Mouse (Mus musculus) midbrain, embryonic 15.5 days (tissue): ENCODE results near the gene Arl15. TPM values are rescaled to one million over a fixed set of nuclear protein-coding genes. Genes with fewer than 3 reads are reported as not detected.
"Not testable (repeated sequence)": the region's sequence is repeated elsewhere in the genome, so short reads cannot be mapped to it uniquely, and the experiment has no call there.

Experiments used
- ATAC-seq: fragments of 200-750 bp; cut with Nextera tagmentation; replicated peaks from 2 replicates; pipeline ENCODE4 v1.8.0; 2017; ENCODE audit warnings: moderate TSS enrichment
- H3K27ac ChIP-seq: fragments of 300-500 bp; sonication (generic); 2 replicates; pipeline ENCODE4 v1.5.1; 2015; ENCODE audit warnings: mild to moderate bottlenecking, inconsistent platforms
- H3K27me3 ChIP-seq: fragments of 300-500 bp; sonication (generic); replicated peaks from 2 replicates; pipeline ENCODE4 v1.6.1; 2015; ENCODE audit warnings: inconsistent platforms
- H3K36me3 ChIP-seq: fragments of 300-500 bp; sonication (generic); replicated peaks from 2 replicates; pipeline ENCODE4 v1.6.1; 2015; ENCODE audit warnings: inconsistent platforms
- H3K4me1 ChIP-seq: fragments of 300-500 bp; sonication (generic); 2 replicates; pipeline ENCODE4 v1.6.1; 2015; ENCODE audit warnings: inconsistent platforms
- H3K4me2 ChIP-seq: fragments of 300-500 bp; sonication (generic); 2 replicates; pipeline ENCODE4 v1.6.1; 2015; ENCODE audit warnings: inconsistent platforms, mild to moderate bottlenecking, moderate library complexity
- H3K4me3 ChIP-seq: fragments of 300-500 bp; sonication (generic); 2 replicates; pipeline ENCODE4 v1.5.1; 2015; ENCODE audit warnings: mild to moderate bottlenecking, inconsistent platforms
- H3K9ac ChIP-seq: fragments of 300-500 bp; sonication (generic); 2 replicates; pipeline ENCODE4 v1.6.1; 2015; ENCODE audit warnings: mild to moderate bottlenecking, inconsistent platforms
- H3K9me3 ChIP-seq: fragments of 300-500 bp; sonication (generic); 2 replicates; pipeline ENCODE4 v1.6.1; 2016; ENCODE audit warnings: inconsistent platforms
- WGBS: fragments of 180-500 bp; shearing (Covaris S2); methylation state at CpG from one replicate; pipeline ENCODE4 v1.1.7; 2015; ENCODE audit warnings: mixed read lengths; 5-methylcytosine and 5-hydroxymethylcytosine counted together
- polyA plus RNA-seq: library from polyadenylated mRNA; unstranded; fragments of >200 nt; fragmentation: Nextera tagmentation; extraction: Ambion mirVana; gene quantifications from 2 replicates; pipeline ENCODE4 v1.2.1, GENCODE M21; 2015

The Arl15 gene
- polyA plus RNA-seq, 1 experiment from 2014 or later, result 18.5 TPM

GRCm38 (mm10) chr13:113775244-113776140 lies 18.8 kb upstream of the Arl15 start:
- H3K4me1 ChIP-seq, result peaks cover 3% of the 10 kb centered on the region; the same call in 1 of the 2 replicates
- H3K27ac ChIP-seq, result no peak overlapping the region
- no peak overlapping the region for H3K4me2 ChIP-seq
- no peaks in the 10 kb centered on the region for H3K9me3 ChIP-seq
- 82% methylated on average over 10 of the region's 10 CpGs for WGBS
- no peak overlapping the region for H3K9ac ChIP-seq
- no peaks in the 10 kb centered on the region for H3K27me3 ChIP-seq
- no peaks in the 10 kb centered on the region for H3K36me3 ChIP-seq
- ATAC-seq, result no peak
- H3K4me3 ChIP-seq, result no peak overlapping the region

GRCm38 (mm10) chr13:113785803-113786202 lies 8.5 kb upstream of the Arl15 start:
- ATAC-seq, result no peak
- H3K27ac ChIP-seq, result no peak overlapping the region
- no peak overlapping the region for H3K4me3 ChIP-seq
- WGBS, result 72% methylated on average over 5 of the region's 5 CpGs
- no peaks in the 10 kb centered on the region for H3K36me3 ChIP-seq
- no peaks in the 10 kb centered on the region for H3K4me1 ChIP-seq
- no peaks in the 10 kb centered on the region for H3K9me3 ChIP-seq
- no peak overlapping the region for H3K4me2 ChIP-seq
- no peak overlapping the region for H3K9ac ChIP-seq
- H3K27me3 ChIP-seq, result no peaks in the 10 kb centered on the region

- no peaks in the 10 kb centered on the region for H3K27me3 ChIP-seq
- 71% methylated on average over 8 of the region's 8 CpGs for WGBS
- no peaks in the 10 kb centered on the region for H3K36me3 ChIP-seq
- H3K9ac ChIP-seq, result no peak overlapping the region
- no peak overlapping the region for H3K4me2 ChIP-seq
- H3K4me1 ChIP-seq, result no peaks in the 10 kb centered on the region
- H3K27ac ChIP-seq, result no peak overlapping the region
- H3K9me3 ChIP-seq, result no peaks in the 10 kb centered on the region
- no peak for ATAC-seq
- H3K4me3 ChIP-seq, result no peak overlapping the region
Measured at GRCm38 (mm10) chr13:113787136-113787535, 7.2 kb upstream of the Arl15 start.

GRCm38 (mm10) chr13:113790016-113790415 lies 4.3 kb upstream of the Arl15 start:
- H3K4me1 ChIP-seq, H3K36me3 ChIP-seq, H3K4me3 ChIP-seq, H3K9ac ChIP-seq, ATAC-seq, H3K27ac ChIP-seq, H3K9me3 ChIP-seq, H3K4me2 ChIP-seq, H3K27me3 ChIP-seq: not testable (repeated sequence)
- WGBS, result 94% methylated on average over 3 of the region's 3 CpGs

- peaks cover 19% of the 10 kb centered on the region for H3K4me1 ChIP-seq
- no peak for ATAC-seq
Measured at GRCm38 (mm10) chr13:113793637-113794036, 668 bp upstream of the Arl15 start.

GRCm38 (mm10) chr13:113794705-113795655 lies 675 bp downstream of the Arl15 start:
- H3K4me1 ChIP-seq, result peaks cover 19% of the 10 kb centered on the region
- H3K36me3 ChIP-seq, result no peaks in the 10 kb centered on the region
- H3K27me3 ChIP-seq, result no peaks in the 10 kb centered on the region
- H3K9ac ChIP-seq, result peak overlapping the region; percentile 90
- H3K4me3 ChIP-seq, result peak overlapping the region; percentile 90
- no peaks in the 10 kb centered on the region for H3K9me3 ChIP-seq
- 2% methylated on average over 51 of the region's 52 CpGs for WGBS
- peak overlapping the region; percentile 94 for H3K27ac ChIP-seq
- peak overlapping the region; percentile 70 for H3K4me2 ChIP-seq
- peak; percentile 76 for ATAC-seq

More at GRCm38 (mm10) chr13:113793637-113794036, 668 bp upstream of the Arl15 start:
- Histone ChIP-seq H3K4me2 (peak overlapping the region; percentile 70), H3K4me3 (peak overlapping the region; percentile 90), H3K27ac (peak overlapping the region; percentile 94), H3K9ac (peak overlapping the region; percentile 81), H3K9me3 (no peaks in the 10 kb centered on the region), H3K36me3 (no peaks in the 10 kb centered on the region), H3K27me3 (no peaks in the 10 kb centered on the region)
- 79% methylated on average over 9 of the region's 9 CpGs for WGBS

- no peak for ATAC-seq
- no peak overlapping the region for H3K4me3 ChIP-seq
Measured at GRCm38 (mm10) chr13:113797378-113797777, 3.1 kb downstream of the Arl15 start.

GRCm38 (mm10) chr13:113799361-113799760 lies 5.1 kb downstream of the Arl15 start:
- no peaks in the 10 kb centered on the region for H3K9me3 ChIP-seq
- ATAC-seq, result no peak
- no peak overlapping the region for H3K4me2 ChIP-seq
- 87% methylated on average over 4 of the region's 4 CpGs for WGBS
- no peaks in the 10 kb centered on the region for H3K36me3 ChIP-seq
- H3K27me3 ChIP-seq, result no peaks in the 10 kb centered on the region
- peaks cover 16% of the 10 kb centered on the region for H3K4me1 ChIP-seq
- H3K9ac ChIP-seq, result no peak overlapping the region
- H3K4me3 ChIP-seq, result no peak overlapping the region
- H3K27ac ChIP-seq, result no peak overlapping the region

More at GRCm38 (mm10) chr13:113797378-113797777, 3.1 kb downstream of the Arl15 start:
- Histone ChIP-seq H3K27ac (no peak overlapping the region), H3K9ac (no peak overlapping the region), H3K36me3 (no peaks in the 10 kb centered on the region), H3K27me3 (no peaks in the 10 kb centered on the region), H3K4me1 (peaks cover 19% of the 10 kb centered on the region), H3K9me3 (no peaks in the 10 kb centered on the region), H3K4me2 (no peak overlapping the region)
- WGBS, result 91% methylated on average over 6 of the region's 6 CpGs

- 92% methylated on average over 4 of the region's 4 CpGs for WGBS
- no peaks in the 10 kb centered on the region for H3K36me3 ChIP-seq
- H3K27me3 ChIP-seq, result no peaks in the 10 kb centered on the region
- H3K27ac ChIP-seq, result no peak overlapping the region
- no peak overlapping the region for H3K9ac ChIP-seq
- peaks cover 15% of the 10 kb centered on the region for H3K4me1 ChIP-seq
- no peak for ATAC-seq
- H3K4me3 ChIP-seq, result no peak overlapping the region
- H3K4me2 ChIP-seq, result no peak overlapping the region
- H3K9me3 ChIP-seq, result no peaks in the 10 kb centered on the region
Measured at GRCm38 (mm10) chr13:113800246-113800645, 5.9 kb downstream of the Arl15 start.

GRCm38 (mm10) chr13:113802571-113802970 lies 8.3 kb downstream of the Arl15 start:
- Histone ChIP-seq H3K4me1 (no peaks in the 10 kb centered on the region), H3K27ac (no peak overlapping the region), H3K9ac (no peak overlapping the region), H3K9me3 (no peaks in the 10 kb centered on the region), H3K27me3 (no peaks in the 10 kb centered on the region), H3K4me2 (no peak overlapping the region), H3K36me3 (no peaks in the 10 kb centered on the region), H3K4me3 (no peak overlapping the region)
- 89% methylated on average over 9 of the region's 9 CpGs for WGBS
- ATAC-seq, result no peak

- Histone ChIP-seq H3K27ac (no peak overlapping the region), H3K36me3 (no peaks in the 10 kb centered on the region), H3K9me3 (no peaks in the 10 kb centered on the region), H3K4me2 (no peak overlapping the region), H3K4me1 (no peaks in the 10 kb centered on the region; the same call in 1 of the 2 replicates), H3K27me3 (no peaks in the 10 kb centered on the region), H3K9ac (no peak overlapping the region), H3K4me3 (no peak overlapping the region)
- WGBS, result 94% methylated on average over 2 of the region's 2 CpGs
- no peak for ATAC-seq
Measured at GRCm38 (mm10) chr13:113811141-113811540, 16.8 kb downstream of the Arl15 start.
